Mouse (Mus musculus) heart, embryonic 14.5 days (tissue): ENCODE results near the gene Ptpn6. TPM values are rescaled to one million over a fixed set of nuclear protein-coding genes. Genes with fewer than 3 reads are reported as not detected.

ENCODE experiments used
- ATAC-seq: fragments of 200-750 bp; cut with Nextera tagmentation; 2 replicates; pipeline ENCODE4 v1.8.0; 2017; ENCODE audit warnings: low read depth, moderate TSS enrichment; ENCODE audit not compliant: insufficient number of reproducible peaks, insufficient read depth, low FRiP score
- H3K27ac ChIP-seq, 2 experiments: fragments of 200-500 bp in 1 of 2; fragments of 300-500 bp in 1 of 2; sonication (generic) in 1 of 2; replicated peaks in 1 of 2; 2 replicates each; pipeline ENCODE4 v1.5.1; 2012 to 2014; ENCODE audit warnings: low read depth in 2 of 2, low read length in 2 of 2, control low read depth in 1 of 2, mild to moderate bottlenecking in 1 of 2, mixed read lengths in 1 of 2; ENCODE audit not compliant: control insufficient read depth in 1 of 2, insufficient read depth in 1 of 2
- H3K27me3 ChIP-seq: fragments of 300-500 bp; sonication (generic); 2 replicates; pipeline ENCODE4 v1.6.1; 2014; ENCODE audit warnings: mild to moderate bottlenecking, low read length, control low read depth; ENCODE audit not compliant: control insufficient read depth, insufficient read depth
- H3K36me3 ChIP-seq: fragments of 300-500 bp; sonication (generic); 2 replicates; pipeline ENCODE4 v1.6.1; 2014; ENCODE audit warnings: mild to moderate bottlenecking, control low read depth, low read length, mixed read lengths; ENCODE audit not compliant: control insufficient read depth, insufficient read depth
- H3K4me1 ChIP-seq, 2 experiments: fragments of 200-500 bp in 1 of 2; fragments of 300-500 bp in 1 of 2; sonication (generic) in 1 of 2; 2 replicates each; pipeline ENCODE4 v1.6.1; 2012 to 2014; ENCODE audit warnings: low read length in 2 of 2, control low read depth in 1 of 2, mixed read lengths in 1 of 2; ENCODE audit not compliant: control insufficient read depth in 2 of 2, insufficient read depth in 2 of 2
- H3K4me2 ChIP-seq: fragments of 300-500 bp; sonication (generic); 2 replicates; pipeline ENCODE4 v1.6.1; 2014; ENCODE audit warnings: mild to moderate bottlenecking, low read length
- H3K4me3 ChIP-seq, 2 experiments: fragments of 200-500 bp in 1 of 2; fragments of 300-500 bp in 1 of 2; sonication (generic) in 1 of 2; 2 replicates each; pipeline ENCODE4 v1.5.1; 2012 to 2014; ENCODE audit warnings: low read length in 2 of 2, mild to moderate bottlenecking in 2 of 2, control low read depth in 1 of 2, low read depth in 1 of 2, moderate library complexity in 1 of 2; ENCODE audit not compliant: control insufficient read depth in 1 of 2, insufficient read depth in 1 of 2
- H3K9ac ChIP-seq: fragments of 300-500 bp; sonication (generic); 2 replicates; pipeline ENCODE4 v1.6.1; 2014; ENCODE audit warnings: mild to moderate bottlenecking, low read length
- H3K9me3 ChIP-seq: fragments of 300-500 bp; sonication (generic); 2 replicates; pipeline ENCODE4 v1.6.1; 2016; ENCODE audit warnings: low read length, control low read depth; ENCODE audit not compliant: control insufficient read depth
- WGBS: fragments of 180-500 bp; shearing (Covaris S2); extraction: QIAGEN DNeasy Blood & Tissue Kit; methylation state at CpG from one replicate; pipeline ENCODE4 v1.1.7; 2014; 5-methylcytosine and 5-hydroxymethylcytosine counted together
- microRNA counts: library from miRNA; unstranded; fragments of <30 nt; microRNA quantifications from one replicate; lab custom pipeline; 2016
- microRNA-seq: library from miRNA; unstranded; fragments of <30 nt; microRNA quantifications from one replicate; pipeline ENCODE4, GENCODE M21; 2016
- polyA plus RNA-seq: library from polyadenylated mRNA; unstranded; fragments of >200 nt; fragmentation: Nextera tagmentation; extraction: Ambion mirVana; gene quantifications from 2 replicates; pipeline ENCODE4 v1.2.1, GENCODE M21; 2014

The Ptpn6 gene
- polyA plus RNA-seq, 1 experiment from 2014 or later, result 4.9 TPM

DNA sequence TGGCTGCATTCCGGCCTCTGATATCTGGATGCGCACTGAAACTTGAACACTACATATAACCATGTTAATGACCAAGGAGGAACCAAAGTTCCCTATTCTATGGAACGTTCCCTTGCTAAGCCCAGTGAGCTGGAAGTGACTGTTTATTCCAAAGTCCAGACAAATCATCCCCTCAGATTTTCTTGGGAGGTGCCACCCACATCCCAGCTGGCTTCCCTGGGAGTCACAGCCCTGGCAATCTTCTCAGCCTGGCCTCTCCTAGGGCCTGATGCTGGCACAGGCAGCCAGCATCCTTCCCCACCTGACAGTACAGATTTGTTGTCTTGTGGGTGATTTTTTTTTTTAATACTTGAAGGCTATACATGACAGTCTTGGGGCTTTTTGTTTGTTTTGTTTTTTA lies 59.0 kb downstream of the Ptpn6 start:
- H3K27me3 ChIP-seq, result no peaks in the 10 kb centered on the region
- peaks cover 3 to 15% of the 10 kb centered on the region in 2 experiments; a peak in 3 of 4 replicates for H3K4me1 ChIP-seq
- no peak overlapping the region for H3K27ac ChIP-seq
- peaks cover 4% of the 10 kb centered on the region; the same call in 1 of the 2 replicates for H3K36me3 ChIP-seq
- H3K9me3 ChIP-seq, result no peaks in the 10 kb centered on the region
- 98% methylated on average over 3 of the region's 3 CpGs for WGBS
- no peak overlapping the region for H3K4me2 ChIP-seq
- no peak overlapping the region for H3K4me3 ChIP-seq
- H3K9ac ChIP-seq, result no peak overlapping the region
- ATAC-seq, result no peak

GRCm38 (mm10) chr6:124678769-124679168 lies 59.7 kb downstream of the Ptpn6 start:
- Histone ChIP-seq H3K4me2 (no peak overlapping the region), H3K36me3 (peaks cover 4% of the 10 kb centered on the region; the same call in 1 of the 2 replicates), H3K9me3 (no peaks in the 10 kb centered on the region), H3K27ac (no peak overlapping the region), H3K4me3 (no peak overlapping the region), H3K9ac (no peak overlapping the region), H3K4me1 (peaks cover 2 to 12% of the 10 kb centered on the region in 2 experiments; a peak in 3 of 4 replicates), H3K27me3 (no peaks in the 10 kb centered on the region)
- ATAC-seq, result no peak
- WGBS, result 61% methylated on average over 7 of the region's 7 CpGs

DNA sequence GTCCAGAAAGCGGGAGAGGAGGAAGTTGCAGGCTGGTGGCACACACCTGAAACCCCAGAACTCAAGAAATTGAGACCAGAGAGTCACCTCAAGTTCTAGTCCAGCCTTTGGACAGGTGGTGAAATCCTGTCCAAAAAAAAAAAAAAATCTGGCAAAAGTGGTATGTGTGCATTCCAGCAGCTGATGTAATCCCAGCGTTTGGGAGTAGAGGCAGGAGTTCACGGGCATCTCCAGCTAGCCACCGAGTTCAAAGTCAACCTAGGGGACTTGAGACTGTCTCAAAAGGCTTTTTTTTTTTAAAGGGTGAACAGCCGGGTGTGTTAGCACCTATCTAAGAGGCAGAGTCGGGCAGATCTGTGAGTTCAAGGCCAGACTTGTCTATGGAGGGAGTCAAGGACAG lies 62.3 kb downstream of the Ptpn6 start:
- no peak for ATAC-seq
- H3K36me3 ChIP-seq, result peaks cover 4% of the 10 kb centered on the region; the same call in 1 of the 2 replicates
- 81% methylated on average over 6 of the region's 6 CpGs for WGBS
- no peak overlapping the region for H3K27ac ChIP-seq
- no peaks in the 10 kb centered on the region for H3K27me3 ChIP-seq
- H3K4me1 ChIP-seq, result peaks cover 2 to 3% of the 10 kb centered on the region in 2 experiments; a peak in 1 of 4 replicates
- no peak overlapping the region for H3K9ac ChIP-seq
- H3K4me2 ChIP-seq, result no peak overlapping the region
- H3K9me3 ChIP-seq, result no peaks in the 10 kb centered on the region
- no peak overlapping the region for H3K4me3 ChIP-seq

GRCm38 (mm10) chr6:124674591-124674990 lies 63.9 kb downstream of the Ptpn6 start:
- Histone ChIP-seq H3K9ac (no peak overlapping the region), H3K36me3 (peaks cover 4% of the 10 kb centered on the region; the same call in 1 of the 2 replicates), H3K4me1 (peaks cover 2 to 3% of the 10 kb centered on the region in 2 experiments; a peak in 1 of 4 replicates), H3K27me3 (no peaks in the 10 kb centered on the region), H3K9me3 (no peaks in the 10 kb centered on the region), H3K4me3 (no peak overlapping the region), H3K27ac (no peak overlapping the region), H3K4me2 (no peak overlapping the region)
- 93% methylated on average over 7 of the region's 7 CpGs for WGBS
- no peak for ATAC-seq

DNA sequence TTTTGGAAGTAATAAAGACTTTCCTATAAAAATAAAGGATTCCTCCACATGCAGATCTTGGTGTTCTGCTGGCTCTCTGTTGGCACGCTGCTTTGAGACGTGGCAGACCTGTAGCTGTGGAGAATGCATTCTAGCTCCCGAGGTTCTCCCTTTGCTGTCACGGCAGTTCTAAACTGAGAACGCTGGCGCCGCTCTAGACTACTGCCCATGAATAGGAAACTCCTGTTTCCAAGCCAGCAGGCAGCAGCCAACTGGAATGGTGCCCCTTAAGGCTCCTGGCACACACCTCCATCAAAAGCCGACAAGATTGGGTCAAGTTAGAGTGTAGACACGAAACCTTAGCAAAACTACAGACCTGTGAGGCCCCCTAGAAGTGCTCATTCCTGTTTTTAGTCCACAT lies 64.9 kb downstream of the Ptpn6 start:
- H3K27me3 ChIP-seq, result no peaks in the 10 kb centered on the region
- H3K9me3 ChIP-seq, result no peaks in the 10 kb centered on the region
- ATAC-seq, result no peak
- 89% methylated on average over 9 of the region's 9 CpGs for WGBS
- H3K4me1 ChIP-seq, result peaks cover 0 to 2% of the 10 kb centered on the region in 2 experiments; a peak in 1 of 4 replicates
- no peak overlapping the region for H3K27ac ChIP-seq
- H3K4me3 ChIP-seq, result no peak overlapping the region
- H3K9ac ChIP-seq, result no peak overlapping the region
- H3K4me2 ChIP-seq, result no peak overlapping the region
- peaks cover 4% of the 10 kb centered on the region; the same call in 1 of the 2 replicates for H3K36me3 ChIP-seq

- Histone ChIP-seq H3K4me2 (no peak overlapping the region), H3K4me3 (no peak overlapping the region), H3K27ac (no peak overlapping the region), H3K9ac (no peak overlapping the region), H3K27me3 (no peaks in the 10 kb centered on the region), H3K9me3 (no peaks in the 10 kb centered on the region), H3K4me1 (peaks cover 0 to 2% of the 10 kb centered on the region in 2 experiments; a peak in 1 of 4 replicates), H3K36me3 (peaks cover 4% of the 10 kb centered on the region; the same call in 1 of the 2 replicates)
- ATAC-seq, result no peak
- 48% methylated on average over 6 of the region's 6 CpGs for WGBS
Measured at GRCm38 (mm10) chr6:124672100-124672499, 66.4 kb downstream of the Ptpn6 start.

MicroRNAs within 50 kb of the gene (microRNA counts, 519-probe panel; counts per million panel counts)
- 322 counts per million, percentile 70 among the panel's probes with 10 or more counts for microRNA mmu-miR-141 (lab: Ali Mortazavi, UCI)
- microRNA mmu-miR-200c (lab: Ali Mortazavi, UCI), result 322 counts per million, percentile 70 among the panel's probes with 10 or more counts

Small RNA genes within 50 kb of the gene (microRNA-seq; reads per million reads assigned to microRNA genes)
- 5.6 reads per million, percentile 15 among the genes with 10 or more reads in this experiment for gene Mir141
- 42.8 reads per million, percentile 41 among the genes with 10 or more reads in this experiment for gene Mir200c

Other genes starting within 250 kb of the Ptpn6 start
- gene C1rl, start 245.6 kb downstream of the Ptpn6 start, polyA plus RNA-seq, result 0.36 and 0.58 TPM in 2 replicates
- gene C1ra, start 226.3 kb downstream of the Ptpn6 start, polyA plus RNA-seq, result 0.55 and 0.59 TPM in 2 replicates
- 0.07 and 0.26 TPM in 2 replicates for gene C1s1, start 196.4 kb downstream of the Ptpn6 start, polyA plus RNA-seq
- gene C1rb, start 168.4 kb downstream of the Ptpn6 start, polyA plus RNA-seq, result not detected in 2 replicates
- not detected in 2 replicates for gene C1s2, start 102.6 kb downstream of the Ptpn6 start, polyA plus RNA-seq
- gene Lpcat3, start 75.7 kb downstream of the Ptpn6 start, polyA plus RNA-seq, result 45.0 and 47.7 TPM in 2 replicates
- gene Emg1, start 26.5 kb downstream of the Ptpn6 start, polyA plus RNA-seq, result 114 and 117 TPM in 2 replicates
- 295 and 326 TPM in 2 replicates for gene Phb2, start 26.4 kb downstream of the Ptpn6 start, polyA plus RNA-seq
- 449 and 503 TPM in 2 replicates for gene Grcc10, start 2.7 kb upstream of the Ptpn6 start, polyA plus RNA-seq
- not detected in 2 replicates for gene Gm45234, start 17.3 kb upstream of the Ptpn6 start, polyA plus RNA-seq
- 6.2 and 9.3 TPM in 2 replicates for gene Atn1, start 17.8 kb upstream of the Ptpn6 start, polyA plus RNA-seq
- 4.2 TPM in 2 replicates for gene Eno2, start 31.0 kb upstream of the Ptpn6 start, polyA plus RNA-seq
- not detected in 2 replicates for gene Lrrc23, start 41.0 kb upstream of the Ptpn6 start, polyA plus RNA-seq
- 4.0 and 5.7 TPM in 2 replicates for gene Spsb2, start 69.9 kb upstream of the Ptpn6 start, polyA plus RNA-seq
- 1,486 and 1,545 TPM in 2 replicates for gene Tpi1, start 75.6 kb upstream of the Ptpn6 start, polyA plus RNA-seq
- 78.9 and 85.9 TPM in 2 replicates for gene Usp5, start 90.8 kb upstream of the Ptpn6 start, polyA plus RNA-seq
- gene Cdca3, start 90.8 kb upstream of the Ptpn6 start, polyA plus RNA-seq, result 126 and 139 TPM in 2 replicates
- 6.7 and 7.5 TPM in 2 replicates for gene Gnb3, start 101.6 kb upstream of the Ptpn6 start, polyA plus RNA-seq
- 18.7 and 20.5 TPM in 2 replicates for gene P3h3, start 119.0 kb upstream of the Ptpn6 start, polyA plus RNA-seq
- gene Gpr162, start 125.3 kb upstream of the Ptpn6 start, polyA plus RNA-seq, result 0.71 and 0.86 TPM in 2 replicates
- gene Cd4, start 149.5 kb upstream of the Ptpn6 start, polyA plus RNA-seq, result 0.16 TPM in 1 of 2 replicates, not detected in the other
- 1.00 and 1.1 TPM in 2 replicates for gene Lag3, start 173.0 kb upstream of the Ptpn6 start, polyA plus RNA-seq
- 238 and 251 TPM in 2 replicates for gene Ptms, start 181.4 kb upstream of the Ptpn6 start, polyA plus RNA-seq
- 364 and 365 TPM in 2 replicates for gene Mlf2, start 192.7 kb upstream of the Ptpn6 start, polyA plus RNA-seq
- gene Cops7a, start 226.8 kb upstream of the Ptpn6 start, polyA plus RNA-seq, result 128 and 135 TPM in 2 replicates